Mouse (Mus musculus) cerebellum, adult 9-10 months (tissue): ENCODE results near the gene Asgr2.
"Not testable (repeated sequence)": the region's sequence is repeated elsewhere in the genome, so short reads cannot be mapped to it uniquely, and the experiment has no call there.

Experiments
- DNase-seq: peaks from one replicate; pipeline ENCODE4 v3.0.0; 2022

The Asgr2 gene

DNA sequence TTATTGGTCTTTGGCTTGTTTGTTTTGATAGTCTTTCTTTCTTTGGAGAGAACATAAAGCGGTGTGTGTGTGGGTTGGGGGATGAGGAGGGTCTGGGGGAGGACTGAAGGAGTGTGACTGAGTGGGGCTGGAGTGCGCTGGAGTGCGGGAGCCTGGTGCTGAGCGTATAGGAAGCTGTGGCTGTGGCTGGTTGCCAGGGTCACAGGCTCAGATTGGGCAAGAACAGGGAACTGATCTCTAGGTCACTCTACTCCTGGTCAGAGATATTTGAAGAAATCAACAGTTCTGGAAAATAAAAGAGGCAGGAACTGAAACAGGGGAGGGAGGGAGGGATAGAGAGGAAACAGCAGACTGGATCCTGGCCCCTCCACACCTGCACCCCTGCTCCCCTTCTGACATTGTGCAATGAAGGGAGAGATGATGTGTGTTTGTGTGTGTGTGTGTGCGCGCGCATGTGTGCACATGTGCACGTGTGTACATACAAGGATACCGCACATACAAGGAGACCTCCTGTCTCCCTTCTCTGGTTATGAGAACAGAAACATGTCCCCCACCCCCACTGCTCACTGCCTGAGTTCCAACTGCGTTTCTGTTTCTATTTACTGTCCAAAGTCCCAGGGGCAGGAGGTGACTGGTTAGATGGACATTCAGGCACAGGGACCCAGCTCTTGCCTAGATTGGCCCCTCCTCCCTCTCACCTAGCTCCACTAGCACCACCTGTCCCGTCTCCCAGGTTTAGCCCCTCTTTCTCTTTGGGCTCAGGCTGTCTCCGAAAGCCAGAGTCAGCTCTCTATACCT lies at the start of gene Asgr2:
TSS of gene Asgr2 (plus strand) at position 659 of the 798 bp plus-strand sequence.
- no peak for DNase-seq

GRCm38 (mm10) chr11:70043665-70044064 lies 48.8 kb upstream of the Asgr2 start:
- DNase-seq: no peak

- DNase-seq: no peak
Measured at GRCm38 (mm10) chr11:70045435-70045834, 47.0 kb upstream of the Asgr2 start.

GRCm38 (mm10) chr11:70049366-70049765 lies 43.1 kb upstream of the Asgr2 start:
- DNase-seq: peak; percentile 14

GRCm38 (mm10) chr11:70049816-70050215 lies 42.6 kb upstream of the Asgr2 start:
- peak; percentile 30 for DNase-seq

GRCm38 (mm10) chr11:70053156-70053555 lies 39.3 kb upstream of the Asgr2 start:
- no peak for DNase-seq

- no peak for DNase-seq
Measured at GRCm38 (mm10) chr11:70053898-70054570, 38.4 kb upstream of the Asgr2 start, which contains the start of gene Asgr1. Gene Asgr1 (plus strand): TSS chr11:70054085.

GRCm38 (mm10) chr11:70055618-70056214 lies 36.7 kb upstream of the Asgr2 start:
- peak; percentile 77 for DNase-seq

DNA sequence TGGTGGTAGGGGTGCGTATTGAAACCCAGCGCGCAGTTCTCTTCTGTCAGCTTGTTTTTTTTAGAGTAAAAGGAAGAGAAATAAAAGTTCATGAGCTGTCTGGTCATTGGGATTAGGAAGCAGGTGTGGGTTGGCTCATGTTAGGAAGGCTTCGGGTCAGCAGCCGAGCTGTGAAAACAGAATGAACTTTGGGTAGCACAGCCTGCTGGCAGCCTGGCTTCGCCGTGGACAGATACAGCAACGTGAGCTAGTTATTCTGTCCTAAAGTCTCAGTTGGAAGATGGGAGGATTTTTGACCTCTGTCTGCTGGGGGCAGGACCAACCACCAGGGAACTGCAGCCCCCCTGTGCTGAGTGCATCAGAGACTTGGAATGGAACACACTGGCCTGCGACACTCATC lies 34.6 kb upstream of the Asgr2 start:
- no peak for DNase-seq

DNA sequence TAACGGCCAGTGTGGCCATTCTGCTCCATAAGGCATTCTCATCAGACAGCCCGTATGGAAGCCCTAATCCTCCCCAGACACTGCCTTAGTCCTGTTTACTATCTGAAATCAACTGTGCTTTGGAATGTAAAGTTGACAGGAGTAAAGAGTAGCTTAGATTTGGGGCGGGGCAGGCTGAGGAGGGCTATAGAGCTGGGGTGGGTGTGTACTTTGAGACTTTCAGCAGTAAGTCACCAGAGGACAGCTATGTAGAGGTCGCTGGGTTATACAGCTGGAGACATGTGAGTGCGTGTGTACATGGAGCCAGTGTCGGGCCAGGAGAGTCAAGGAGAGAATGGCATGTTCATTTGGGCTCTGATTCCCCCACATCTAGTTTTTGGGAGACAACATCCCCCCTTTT lies 32.5 kb upstream of the Asgr2 start:
- no peak for DNase-seq

DNA sequence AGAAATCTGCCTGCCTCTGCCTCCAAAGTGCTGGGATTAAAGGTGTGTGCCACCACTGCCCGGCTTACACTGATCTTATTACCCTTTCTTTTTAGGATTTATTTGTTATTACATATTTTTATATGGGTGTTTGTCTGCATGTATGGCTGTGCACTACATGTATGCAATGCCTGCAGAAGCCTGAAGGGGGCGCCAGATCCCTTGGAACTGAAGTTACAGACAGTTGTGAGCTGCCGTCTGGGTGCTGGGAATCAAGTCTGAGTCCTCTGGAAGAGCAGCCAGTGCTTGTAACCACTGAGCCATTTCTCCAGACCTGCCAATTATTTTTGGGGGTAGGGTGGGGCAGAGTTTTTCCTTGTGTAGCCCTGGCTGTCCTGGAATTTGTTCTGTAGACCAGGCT lies 29.4 kb upstream of the Asgr2 start:
- DNase-seq: no peak

- no peak for DNase-seq
Measured at GRCm38 (mm10) chr11:70066701-70067100, 25.7 kb upstream of the Asgr2 start.

DNA sequence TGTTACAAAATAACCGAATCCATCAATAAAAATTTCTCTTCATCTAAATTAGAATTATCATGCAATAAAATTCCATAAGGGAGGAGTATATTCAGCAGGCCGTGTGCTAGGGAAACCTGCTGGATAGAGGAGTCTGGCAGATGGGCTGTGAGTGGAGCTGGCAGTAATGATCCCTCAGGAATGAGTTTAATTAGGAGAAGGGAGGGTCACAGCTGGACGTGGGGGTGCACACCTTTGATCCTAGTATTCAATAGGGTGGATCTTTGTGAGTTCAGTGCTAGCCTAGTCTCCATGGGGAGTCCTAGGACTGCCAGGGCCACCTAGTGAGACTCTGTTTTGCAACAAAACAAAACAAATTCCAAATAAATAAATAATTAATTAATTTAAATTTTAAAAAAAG lies 24.2 kb upstream of the Asgr2 start:
- no peak for DNase-seq

- DNase-seq: no peak
Measured at GRCm38 (mm10) chr11:70070057-70070456, 22.4 kb upstream of the Asgr2 start.

DNA sequence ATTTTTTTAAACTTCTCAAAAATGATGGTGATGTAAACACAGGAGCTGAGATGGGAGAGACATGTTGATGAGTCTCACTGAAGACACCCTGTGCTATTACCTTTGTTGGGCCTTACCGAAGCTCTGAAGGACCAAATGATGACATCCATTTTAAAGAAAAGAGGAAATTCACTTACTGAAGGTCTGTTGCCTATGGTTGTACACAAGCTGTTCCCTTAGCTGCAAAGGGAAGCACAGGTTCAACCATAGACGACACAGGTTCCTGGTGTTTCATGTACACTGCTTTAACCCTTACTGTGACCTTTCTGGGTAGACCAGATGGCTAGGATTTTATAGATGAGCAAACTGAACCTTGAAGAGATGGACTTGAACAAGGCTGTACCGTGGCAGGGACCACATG lies 21.8 kb upstream of the Asgr2 start:
- DNase-seq: not testable (repeated sequence)

- peak; percentile 74 for DNase-seq
Measured at GRCm38 (mm10) chr11:70074379-70075071, 17.9 kb upstream of the Asgr2 start.

GRCm38 (mm10) chr11:70075581-70075980 lies 16.9 kb upstream of the Asgr2 start:
- no peak for DNase-seq

DNA sequence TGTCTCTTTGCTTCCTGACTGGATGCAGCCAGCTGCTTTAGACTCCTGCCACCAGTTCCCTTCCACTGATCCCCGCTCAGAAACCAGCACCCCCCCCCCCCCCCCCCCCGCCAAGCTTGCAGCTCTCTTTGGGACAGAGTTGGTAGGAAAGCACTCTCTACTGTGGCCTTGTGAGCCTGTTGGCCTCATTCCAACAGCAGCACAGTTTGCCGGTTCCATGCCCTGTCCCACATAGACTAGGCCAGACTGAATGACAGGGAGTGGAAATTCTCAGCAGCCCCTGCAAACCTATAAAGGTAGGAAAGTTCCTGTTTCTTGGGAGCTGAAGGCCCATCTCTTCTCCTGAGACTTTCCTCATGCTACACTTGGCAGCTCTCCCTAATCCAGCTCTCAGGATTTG lies 15.0 kb upstream of the Asgr2 start:
- no peak for DNase-seq

DNA sequence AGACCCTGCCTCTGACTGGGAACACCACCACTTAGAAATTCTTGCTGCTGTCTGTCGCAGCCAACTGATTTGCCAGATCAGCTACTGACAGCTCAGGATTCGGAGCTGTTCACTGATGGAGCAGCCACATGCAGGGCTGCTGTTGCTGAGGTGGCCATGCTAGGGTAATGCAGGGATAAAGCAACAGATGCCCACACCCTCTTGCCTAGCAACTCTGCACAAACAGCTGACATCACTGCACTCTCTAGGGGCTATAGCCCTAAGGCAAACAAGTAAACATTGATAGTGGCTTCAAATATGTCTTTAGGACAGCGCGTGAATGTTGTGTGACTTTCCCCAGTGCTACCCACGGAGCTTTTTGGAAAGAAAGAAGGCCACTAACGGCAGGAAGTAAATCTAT lies 13.3 kb upstream of the Asgr2 start:
- no peak for DNase-seq

- DNase-seq: no peak
Measured at GRCm38 (mm10) chr11:70079928-70080327, 12.5 kb upstream of the Asgr2 start.

GRCm38 (mm10) chr11:70080803-70081590 lies 11.4 kb upstream of the Asgr2 start:
- DNase-seq: no peak

DNA sequence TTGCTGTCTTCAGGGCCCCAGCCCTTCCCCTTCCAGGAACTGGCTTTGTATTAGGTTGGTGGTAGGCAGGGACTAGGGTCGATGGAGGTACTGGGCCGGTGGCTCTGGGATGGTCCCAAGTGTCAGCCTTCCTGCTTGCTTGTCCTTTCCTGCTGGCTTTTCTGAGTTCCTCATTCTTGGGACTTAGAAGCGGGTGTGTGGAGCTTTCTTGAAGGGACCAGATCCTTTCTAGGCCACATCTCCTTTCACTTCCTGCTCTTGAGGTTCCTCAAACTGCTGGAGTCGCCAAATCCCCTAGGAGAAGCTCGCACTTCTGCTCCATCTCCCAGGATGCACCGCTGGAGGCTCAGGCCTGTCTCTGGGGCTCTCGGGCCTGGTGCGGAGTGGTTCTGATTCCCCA lies 7.9 kb upstream of the Asgr2 start:
- DNase-seq: no peak

DNA sequence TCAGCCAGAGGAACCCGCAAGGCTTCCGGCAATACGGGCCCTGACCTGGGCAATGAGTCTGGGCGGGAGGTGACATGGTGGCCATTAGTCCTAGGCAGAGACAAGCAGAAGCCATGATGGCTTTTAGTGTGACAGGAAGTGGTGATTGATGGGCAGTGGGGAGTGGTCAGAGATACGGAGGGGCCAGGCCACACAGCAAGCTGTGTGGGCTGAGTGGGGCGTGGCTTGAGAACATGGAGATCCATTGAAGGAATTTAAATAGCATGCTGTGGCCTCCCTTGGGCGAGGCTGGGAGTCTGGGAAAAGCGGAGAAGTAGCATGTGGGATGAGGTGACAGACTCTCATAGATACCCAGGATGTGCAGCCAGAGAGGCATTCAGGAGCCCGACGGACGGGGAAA lies 5.0 kb downstream of the Asgr2 start:
- no peak for DNase-seq
